In genomic region chr7:123500239-123501219, GRCm38 (mm10) we compare ENCODE assay signal across 9 mouse cellular contexts. TPM values are rescaled to one million over a fixed set of nuclear protein-coding genes. Genes with fewer than 3 reads are reported as not detected.
DNase-seq lines count a peak whose midpoint lies in the region; ATAC-seq and TF ChIP-seq lines count a peak whose summit lies in the region.
"Had no signal": no experiment of that assay in that cellular context is flagged by ENCODE, and none has a peak within 500 bp of the region (broad histone marks: within the 10 kb centered on the region; RNA-seq: fewer than 3 reads in every experiment).

Zkscan2 (minus strand) TSS chr7:123500449.

- H3K9ac ChIP-seq in ES-E14 (ENCODE audit: insufficient read depth, low read depth, low read length, poor library complexity, severe bottlenecking): peak within 1 kb of the TSS; percentile 95
- peak within 1 kb of the TSS; percentile 96 for H3K9ac ChIP-seq in forebrain, embryonic 16.5 days (replicated peaks; ENCODE audit: low read depth, low read length)
- peak within 1 kb of the TSS; percentile 27; the same call in 1 of the 2 replicates for H3K9ac ChIP-seq in liver, embryonic 13.5 days
- H3K9ac ChIP-seq in neural tube, embryonic 14.5 days (replicated peaks; ENCODE audit: low read depth, low read length): peak within 1 kb of the TSS; percentile 88

- 2% methylated on average over 71 of the region's 71 CpGs for WGBS in cerebellum, adult 2 months
- WGBS in forebrain, embryonic 16.5 days: 2% methylated on average over 68 of the region's 71 CpGs
- 2% methylated on average over 71 of the region's 71 CpGs for WGBS in liver, embryonic 13.5 days (ENCODE audit: insufficient replicate concordance)
- WGBS in neural tube, embryonic 14.5 days: 1% methylated on average over 69 of the region's 71 CpGs

- in situ Hi-C loops in ES-E14 (cut with MboI; ENCODE audit: low sequenced_read_pairs in 2 of 2, unreplicated experiment in 2 of 2): no loop called here

- peaks cover 0 to 3% of the 10 kb centered on the region in 2 experiments; a peak in 1 of 4 replicates for H3K4me1 ChIP-seq in ES-E14 (ENCODE audit: control insufficient read depth in 2 of 2, insufficient read depth in 2 of 2, low read length in 2 of 2, poor library complexity in 1 of 2)
- H3K4me1 ChIP-seq in cerebellum, adult 2 months (ENCODE audit: control insufficient read depth, insufficient read depth, low read length): 0 out of 2 replicates have a peak, but pooled peaks cover 2% of the 10 kb centered on the region
- peaks cover 19% of the 10 kb centered on the region for H3K4me1 ChIP-seq in forebrain, embryonic 16.5 days (replicated peaks; ENCODE audit: control insufficient read depth, insufficient read depth, low read length)
- H3K4me1 ChIP-seq in liver, embryonic 13.5 days (replicated peaks): 0 out of 2 replicates have a peak, but pooled peaks cover 8% of the 10 kb centered on the region
- H3K4me1 ChIP-seq in neural tube, embryonic 14.5 days (ENCODE audit: control insufficient read depth, insufficient read depth, low read length): peaks cover 17% of the 10 kb centered on the region

- DNase-seq in ES-E14 (ENCODE audit: low read depth, low spot score): peak; percentile 76
- peak; percentile 89 to 92 for DNase-seq in cerebellum, adult 2 months
- DNase-seq in heart, postnatal 10 days: peak; percentile 61 to 70
- DNase-seq in kidney, postnatal 4 days: peak; percentile 90 to 95
- peak; percentile 11 for DNase-seq in liver, embryonic 13.5 days
- DNase-seq in thymus, postnatal 0 days (ENCODE audit: low spot score): peak; percentile 43

- no peak for TF ChIP-seq CTCF in cerebellum, adult 2 months (IDR thresholded peaks at IDR 0.05; ENCODE audit: borderline replicate concordance, insufficient read depth, low read depth, low read length)

- peak; percentile 96 for ATAC-seq in forebrain, embryonic 16.5 days
- ATAC-seq in liver, embryonic 13.5 days (ENCODE audit: low read depth): peak; percentile 29; the same call in 1 of the 2 replicates
- ATAC-seq in neural tube, embryonic 14.5 days (ENCODE audit: low read depth): peak; percentile 94

- H3K27me3 ChIP-seq in cerebellum, adult 2 months (ENCODE audit: control insufficient read depth, insufficient read depth, low read length): no peaks in the 10 kb centered on the region
- no peaks in the 10 kb centered on the region for H3K27me3 ChIP-seq in forebrain, embryonic 16.5 days (replicated peaks; ENCODE audit: control insufficient read depth, insufficient read depth, low read length)
- H3K27me3 ChIP-seq in liver, embryonic 13.5 days: peaks cover 27% of the 10 kb centered on the region
- no peaks in the 10 kb centered on the region for H3K27me3 ChIP-seq in neural tube, embryonic 14.5 days (ENCODE audit: control insufficient read depth, insufficient read depth, low read length)

- H3K4me2 ChIP-seq in forebrain, embryonic 16.5 days (ENCODE audit: low read length): peak within 1 kb of the TSS; percentile 93
- H3K4me2 ChIP-seq in liver, embryonic 13.5 days: peak within 1 kb of the TSS; percentile 68
- H3K4me2 ChIP-seq in neural tube, embryonic 14.5 days (ENCODE audit: low read depth, low read length): peak within 1 kb of the TSS; percentile 91

- TF ChIP-seq POLR2A in cerebellum, adult 2 months (IDR thresholded peaks at IDR 0.05; ENCODE audit: borderline replicate concordance, insufficient read depth, low read length): peak; percentile 57

- no peak within 1 kb of the TSS for H3K27ac ChIP-seq in ES-E14 (ENCODE audit: insufficient read depth, low read depth, low read length, poor library complexity, severe bottlenecking)
- H3K27ac ChIP-seq in cerebellum, adult 2 months (ENCODE audit: insufficient read depth, low read length): peak within 1 kb of the TSS; percentile 90
- H3K27ac ChIP-seq in forebrain, embryonic 16.5 days (ENCODE audit: low read length): peak within 1 kb of the TSS; percentile 93
- H3K27ac ChIP-seq in liver, embryonic 13.5 days: no peak within 1 kb of the TSS
- peak within 1 kb of the TSS; percentile 96 for H3K27ac ChIP-seq in neural tube, embryonic 14.5 days (ENCODE audit: low read depth, low read length)

- no peaks in the 10 kb centered on the region for H3K9me3 ChIP-seq in ES-E14 (ENCODE audit: control insufficient read depth, insufficient read depth, low read depth, low read length)
- no peaks in the 10 kb centered on the region for H3K9me3 ChIP-seq in forebrain, embryonic 16.5 days (ENCODE audit: control insufficient read depth, low read length)
- H3K9me3 ChIP-seq in liver, embryonic 13.5 days (replicated peaks): no peaks in the 10 kb centered on the region
- H3K9me3 ChIP-seq in neural tube, embryonic 14.5 days (ENCODE audit: control insufficient read depth, low read length): no peaks in the 10 kb centered on the region

- peak within 1 kb of the TSS; percentile 79 to 86 for H3K4me3 ChIP-seq in ES-E14 (ENCODE audit: insufficient read depth in 1 of 2, low read depth in 1 of 2, low read length in 2 of 2, poor library complexity in 1 of 2, severe bottlenecking in 1 of 2)
- H3K4me3 ChIP-seq in cerebellum, adult 2 months (replicated peaks; ENCODE audit: insufficient read depth, low read depth, low read length): peak within 1 kb of the TSS; percentile 93
- H3K4me3 ChIP-seq in forebrain, embryonic 16.5 days (replicated peaks; ENCODE audit: low read length): peak within 1 kb of the TSS; percentile 79
- peak within 1 kb of the TSS; percentile 54 for H3K4me3 ChIP-seq in liver, embryonic 13.5 days (replicated peaks)
- peak within 1 kb of the TSS; percentile 83 for H3K4me3 ChIP-seq in neural tube, embryonic 14.5 days (ENCODE audit: low read depth, low read length)

- intact Hi-C loops in heart, postnatal 10 days (cut with DNase I): no loop called here

- H3K36me3 ChIP-seq in ES-E14 (ENCODE audit: control insufficient read depth, insufficient read depth, low read length, poor library complexity, severe bottlenecking): no peaks in the 10 kb centered on the region
- no peaks in the 10 kb centered on the region for H3K36me3 ChIP-seq in forebrain, embryonic 16.5 days (ENCODE audit: control insufficient read depth, insufficient read depth)
- no peaks in the 10 kb centered on the region for H3K36me3 ChIP-seq in liver, embryonic 13.5 days
- 0 out of 2 replicates have a peak, but pooled peaks cover 4% of the 10 kb centered on the region for H3K36me3 ChIP-seq in neural tube, embryonic 14.5 days (ENCODE audit: control insufficient read depth, insufficient read depth, low read length)

TF ChIP-seq in ES-E14, 5 proteins besides CTCF, POLR2A, EP300 and RAD21:
- peak; percentile 99 for TF ChIP-seq CHD2 (IDR thresholded peaks at IDR 0.05; ENCODE audit: low read depth, low read length)
- no peak for TF ChIP-seq HCFC1 (IDR thresholded peaks at IDR 0.05; ENCODE audit: borderline replicate concordance, insufficient read depth, low read length)

RNA-seq across cellular contexts. Expression of gene Zkscan2, which starts in this region (rescaled TPM):
- 1.4 and 2.0 TPM in 2 replicates for total RNA-seq in ES-E14 (2012; rRNA removed)
- polyA plus RNA-seq in cerebellum, adult 2 months (2012; rRNA removed): 13.4 and 15.0 TPM in 2 replicates
- polyA plus RNA-seq in forebrain, embryonic 16.5 days (2015; fragmentation: Nextera tagmentation; extraction: Ambion mirVana): 10.0 and 12.8 TPM in 2 replicates
- under 1 TPM; 0.36 to 0.50 TPM for total RNA-seq in heart, postnatal 10 days (2021)
- 0.13 and 0.22 TPM in 2 replicates for polyA plus RNA-seq in liver, embryonic 13.5 days (2015; fragmentation: Nextera tagmentation; extraction: Ambion mirVana)
- polyA plus RNA-seq in neural tube, embryonic 14.5 days (2014; fragmentation: Nextera tagmentation; extraction: Ambion mirVana): 18.7 and 23.4 TPM in 2 replicates
- 0.14 and 0.31 TPM in 2 replicates for polyA plus RNA-seq in thymus, postnatal 0 days (2015; fragmentation: Nextera tagmentation; extraction: Ambion mirVana)
- total RNA-seq: CH12.LX had no signal

Comparison
In these comparisons a context has a peak if more than half of its experiments do, and no peak if none do; other contexts are left out.
1. Peak in DNase-seq in heart, postnatal 10 days; RNA of the gene not detected or under 1 TPM.
2. Peak in DNase-seq, ATAC-seq, H3K4me3 ChIP-seq, H3K9ac ChIP-seq and H3K4me2 ChIP-seq in liver, embryonic 13.5 days; RNA of the gene not detected or under 1 TPM.
3. Peak in DNase-seq in thymus, postnatal 0 days; RNA of the gene not detected or under 1 TPM.
4. DNase-seq: peak in every context shown above with its lines; median percentile 92 in kidney, postnatal 4 days; 90 in cerebellum, adult 2 months; 76 in ES-E14; 66 in heart, postnatal 10 days; 43 in thymus, postnatal 0 days; 11 in liver, embryonic 13.5 days.
5. H3K27ac ChIP-seq: peak in cerebellum, adult 2 months (single experiment), forebrain, embryonic 16.5 days (single experiment) and neural tube, embryonic 14.5 days (single experiment); none in ES-E14 (single experiment) and liver, embryonic 13.5 days (single experiment).
6. H3K9ac ChIP-seq: peak in every context shown above with its lines; median percentile 96 in forebrain, embryonic 16.5 days; 95 in ES-E14; 88 in neural tube, embryonic 14.5 days; 27 in liver, embryonic 13.5 days.
7. ATAC-seq: peak in every context shown above with its lines; median percentile 96 in forebrain, embryonic 16.5 days; 94 in neural tube, embryonic 14.5 days; 29 in liver, embryonic 13.5 days.
8. Peak in every context shown above with its lines, with median percentiles within 50 percentile points of each other: H3K4me3 ChIP-seq and H3K4me2 ChIP-seq.